In genomic region chr5:120566101-120566500, GRCm38 (mm10) we compare ENCODE assay signal across 10 mouse cellular contexts. TPM values are rescaled to one million over a fixed set of nuclear protein-coding genes. Genes with fewer than 3 reads are reported as not detected.
DNase-seq lines count a peak whose midpoint lies in the region; ATAC-seq and TF ChIP-seq lines count a peak whose summit lies in the region.
"Had no signal": no experiment of that assay in that cellular context is flagged by ENCODE, and none has a peak within 500 bp of the region (broad histone marks: within the 10 kb centered on the region; RNA-seq: fewer than 3 reads in every experiment).

No protein-coding gene starts in this region.

- DNase-seq in left cerebral cortex, adult 2 months (ENCODE audit: extremely low spot score in 1 of 2, low spot score in 2 of 2) = no peak
- DNase-seq in left cerebral cortex, adult 9 months (ENCODE audit: low spot score in 2 of 2) = no peak
- DNase-seq in kidney, adult 11 months = peak; percentile 75
- no peak for DNase-seq in midbrain, embryonic 10.5 days (ENCODE audit: low spot score)
- DNase-seq in adipocyte (ENCODE audit: low spot score) = no peak
- no peak for DNase-seq in urinary bladder, adult 18-20 months (ENCODE audit: low spot score in 2 of 2)

- no peaks in the 10 kb centered on the region; the same call in 1 of the 2 replicates for H3K36me3 ChIP-seq in forebrain, embryonic 16.5 days (ENCODE audit: control insufficient read depth, insufficient read depth)
- H3K36me3 ChIP-seq in midbrain, embryonic 10.5 days = no peaks in the 10 kb centered on the region

- peak; percentile 77 for ATAC-seq in cerebellum, adult (ENCODE audit: insufficient number of reproducible peaks, low FRiP score, low TSS enrichment)
- ATAC-seq in forebrain, embryonic 16.5 days = peak; percentile 82

- peak overlapping the region; percentile 12 for H3K9ac ChIP-seq in forebrain, embryonic 16.5 days (replicated peaks; ENCODE audit: low read depth, low read length)

- no peak for TF ChIP-seq CTCF in left cerebral cortex, adult 2 months (IDR thresholded peaks at IDR 0.05)

- peak overlapping the region; percentile 23 for H3K4me2 ChIP-seq in forebrain, embryonic 16.5 days (ENCODE audit: low read length)

- 9% methylated on average over 5 of the region's 5 CpGs for WGBS in forebrain, embryonic 16.5 days
- 51% methylated on average over 5 of the region's 5 CpGs for WGBS in midbrain, embryonic 10.5 days

- no peaks in the 10 kb centered on the region for H3K27me3 ChIP-seq in forebrain, embryonic 16.5 days (replicated peaks; ENCODE audit: control insufficient read depth, insufficient read depth, low read length)
- no peaks in the 10 kb centered on the region for H3K27me3 ChIP-seq in midbrain, embryonic 10.5 days (ENCODE audit: low read depth, poor library complexity, severe bottlenecking)

- intact Hi-C loops in left cerebral cortex, adult 2 months (cut with DNase I) = loop anchor here (2.0 kb wide), 1 partner anchor 21 kb away; no protein-coding TSS in a partner anchor

- H3K4me1 ChIP-seq in forebrain, embryonic 16.5 days (replicated peaks; ENCODE audit: control insufficient read depth, insufficient read depth, low read length) = peaks cover 64% of the 10 kb centered on the region
- peaks cover 84% of the 10 kb centered on the region for H3K4me1 ChIP-seq in midbrain, embryonic 10.5 days

- H3K27ac ChIP-seq in left cerebral cortex, adult 2 months = peak overlapping the region; percentile 78
- peak overlapping the region; percentile 91 for H3K27ac ChIP-seq in forebrain, embryonic 16.5 days (ENCODE audit: low read length)
- H3K27ac ChIP-seq in midbrain, embryonic 10.5 days (replicated peaks) = peak overlapping the region; percentile 80

- H3K4me3 ChIP-seq in left cerebral cortex, adult 2 months = no peak overlapping the region
- no peak overlapping the region for H3K4me3 ChIP-seq in forebrain, embryonic 16.5 days (replicated peaks; ENCODE audit: low read length)
- no peak overlapping the region for H3K4me3 ChIP-seq in midbrain, embryonic 10.5 days
- H3K4me3 ChIP-seq: erythroblast, embryonic 14.5 days; megakaryocyte, embryonic 14.5 days had no signal

- H3K9me3 ChIP-seq in forebrain, embryonic 16.5 days (ENCODE audit: control insufficient read depth, low read length) = no peaks in the 10 kb centered on the region
- no peaks in the 10 kb centered on the region for H3K9me3 ChIP-seq in midbrain, embryonic 10.5 days (replicated peaks)
- H3K9me3 ChIP-seq: megakaryocyte, embryonic 14.5 days had no signal

RNA-seq across cellular contexts. Expression of gene Tpcn1, which starts 22.4 kb away (rescaled TPM):
- total RNA-seq in left cerebral cortex, adult 2 months (2021) = 10 to 100 TPM; 36.8 to 42.1 TPM
- polyA plus RNA-seq in forebrain, embryonic 16.5 days (2015; fragmentation: Nextera tagmentation; extraction: Ambion mirVana) = 15.4 and 18.3 TPM in 2 replicates
- polyA plus RNA-seq in midbrain, embryonic 10.5 days (2016; fragmentation: Nextera tagmentation; extraction: Ambion mirVana) = 10.3 and 11.1 TPM in 2 replicates

RNA-seq across cellular contexts. Expression of gene Iqcd, which starts 22.7 kb away (rescaled TPM):
- under 1 TPM; 0.47 to 0.75 TPM for total RNA-seq in left cerebral cortex, adult 2 months (2021)
- polyA plus RNA-seq in forebrain, embryonic 16.5 days (2015; fragmentation: Nextera tagmentation; extraction: Ambion mirVana) = 0.98 and 1.0 TPM in 2 replicates
- polyA plus RNA-seq in midbrain, embryonic 10.5 days (2016; fragmentation: Nextera tagmentation; extraction: Ambion mirVana) = 0.95 and 0.98 TPM in 2 replicates

RNA-seq across cellular contexts. Expression of gene Rita1, which starts 46.3 kb away (rescaled TPM):
- 10 to 100 TPM; 29.5 to 29.9 TPM for total RNA-seq in left cerebral cortex, adult 2 months (2021)
- polyA plus RNA-seq in forebrain, embryonic 16.5 days (2015; fragmentation: Nextera tagmentation; extraction: Ambion mirVana) = 21.2 and 26.9 TPM in 2 replicates
- polyA plus RNA-seq in midbrain, embryonic 10.5 days (2016; fragmentation: Nextera tagmentation; extraction: Ambion mirVana) = 16.0 and 16.2 TPM in 2 replicates

RNA-seq across cellular contexts. Expression of gene Ddx54, which starts 46.4 kb away (rescaled TPM):
- total RNA-seq in left cerebral cortex, adult 2 months (2021) = 10 to 100 TPM; 38.6 to 41.0 TPM
- 49.2 and 49.3 TPM in 2 replicates for polyA plus RNA-seq in forebrain, embryonic 16.5 days (2015; fragmentation: Nextera tagmentation; extraction: Ambion mirVana)
- 59.4 and 59.7 TPM in 2 replicates for polyA plus RNA-seq in midbrain, embryonic 10.5 days (2016; fragmentation: Nextera tagmentation; extraction: Ambion mirVana)

RNA-seq across cellular contexts. Expression of gene Slc8b1, which starts 55.1 kb away (rescaled TPM):
- 1 to 10 TPM; 4.5 to 7.5 TPM for total RNA-seq in left cerebral cortex, adult 2 months (2021)
- polyA plus RNA-seq in forebrain, embryonic 16.5 days (2015; fragmentation: Nextera tagmentation; extraction: Ambion mirVana) = 1.9 and 2.0 TPM in 2 replicates
- 3.9 and 4.6 TPM in 2 replicates for polyA plus RNA-seq in midbrain, embryonic 10.5 days (2016; fragmentation: Nextera tagmentation; extraction: Ambion mirVana)
